Mouse (Mus musculus): ENCODE results near the gene Rsph10b. TPM values are rescaled to one million over a fixed set of nuclear protein-coding genes. Genes with fewer than 3 reads are reported as not detected.

The Rsph10b gene
- polyA plus RNA-seq, 1 experiment from 2014 or later, result 1.9 TPM

DNA sequence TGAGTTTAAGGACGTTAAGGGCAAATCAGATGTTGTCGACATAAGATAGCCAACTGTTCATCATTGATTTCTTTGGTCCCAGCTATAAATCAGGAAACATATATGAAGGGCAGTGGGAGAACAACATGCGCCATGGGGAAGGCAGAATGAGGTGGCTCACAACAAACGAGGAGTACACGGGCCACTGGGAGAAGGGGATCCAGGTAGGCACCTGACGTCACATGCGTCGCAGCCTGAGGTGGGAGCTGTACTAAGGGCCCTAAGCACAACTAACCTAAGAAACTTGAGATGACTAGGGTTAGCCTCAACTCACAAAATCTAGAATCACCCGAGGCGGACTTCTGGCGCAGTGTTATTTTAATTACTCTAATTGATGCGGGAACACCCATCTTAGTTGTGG lies 15.5 kb downstream of the Rsph10b start:
- no peak for ATAC-seq (ENCODE audit: low FRiP score, low read depth)
- WGBS, result 90% methylated on average over 12 of the region's 12 CpGs

DNA sequence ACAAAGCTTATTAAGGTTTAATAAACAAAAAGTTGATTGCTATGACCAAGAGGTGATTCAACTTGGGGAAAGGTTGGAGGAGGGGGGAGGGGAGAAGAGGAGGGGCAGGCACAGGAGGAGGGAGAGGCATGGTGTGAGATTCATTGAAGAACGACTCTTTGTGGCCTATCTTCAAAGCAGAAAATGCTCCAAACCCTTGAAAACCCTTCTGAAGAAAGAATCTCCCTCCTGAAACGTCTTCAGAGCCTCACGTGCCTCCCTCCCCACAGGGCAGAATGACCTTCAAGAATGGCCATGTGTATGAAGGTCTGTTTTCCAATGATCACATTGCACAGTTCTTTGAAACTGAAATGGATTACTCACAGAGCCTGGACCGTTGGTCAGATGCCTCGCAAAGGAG lies 17.2 kb downstream of the Rsph10b start:
- H3K9me3 ChIP-seq, result peaks cover under 1% of the 10 kb centered on the region; the same call in 1 of the 2 replicates
- no peaks in the 10 kb centered on the region for H3K27me3 ChIP-seq (replicated peaks)
- H3K4me1 ChIP-seq, result no peaks in the 10 kb centered on the region
- H3K4me3 ChIP-seq, result no peak overlapping the region
- H3K9ac ChIP-seq, result no peak overlapping the region
- ATAC-seq (ENCODE audit: low FRiP score, low read depth), result no peak
- no peak overlapping the region for H3K4me2 ChIP-seq (replicated peaks)
- WGBS, result 42% methylated on average over 5 of the region's 5 CpGs
- H3K36me3 ChIP-seq, result no peaks in the 10 kb centered on the region
- no peak overlapping the region for H3K27ac ChIP-seq

More for the DNA sequence above, 15.5 kb downstream of the Rsph10b start:
- no peaks in the 10 kb centered on the region for H3K27me3 ChIP-seq (replicated peaks)
- H3K4me2 ChIP-seq (replicated peaks), result no peak overlapping the region
- no peak overlapping the region for H3K9ac ChIP-seq
- no peak overlapping the region for H3K4me3 ChIP-seq
- H3K36me3 ChIP-seq, result no peaks in the 10 kb centered on the region
- no peaks in the 10 kb centered on the region for H3K4me1 ChIP-seq
- H3K27ac ChIP-seq, result no peak overlapping the region
- H3K9me3 ChIP-seq, result peaks cover 3% of the 10 kb centered on the region; the same call in 1 of the 2 replicates

GRCm38 (mm10) chr5:143957101-143957500 lies 24.3 kb downstream of the Rsph10b start:
- no peak overlapping the region for H3K27ac ChIP-seq
- no peak overlapping the region for H3K4me2 ChIP-seq (replicated peaks)
- no peaks in the 10 kb centered on the region for H3K4me1 ChIP-seq
- no peak overlapping the region for H3K4me3 ChIP-seq
- no peaks in the 10 kb centered on the region for H3K36me3 ChIP-seq
- H3K9me3 ChIP-seq, result no peaks in the 10 kb centered on the region
- WGBS, result 93% methylated on average over 6 of the region's 6 CpGs
- ATAC-seq (ENCODE audit: low FRiP score, low read depth), result no peak
- H3K27me3 ChIP-seq (replicated peaks), result no peaks in the 10 kb centered on the region
- H3K9ac ChIP-seq, result no peak overlapping the region

DNA sequence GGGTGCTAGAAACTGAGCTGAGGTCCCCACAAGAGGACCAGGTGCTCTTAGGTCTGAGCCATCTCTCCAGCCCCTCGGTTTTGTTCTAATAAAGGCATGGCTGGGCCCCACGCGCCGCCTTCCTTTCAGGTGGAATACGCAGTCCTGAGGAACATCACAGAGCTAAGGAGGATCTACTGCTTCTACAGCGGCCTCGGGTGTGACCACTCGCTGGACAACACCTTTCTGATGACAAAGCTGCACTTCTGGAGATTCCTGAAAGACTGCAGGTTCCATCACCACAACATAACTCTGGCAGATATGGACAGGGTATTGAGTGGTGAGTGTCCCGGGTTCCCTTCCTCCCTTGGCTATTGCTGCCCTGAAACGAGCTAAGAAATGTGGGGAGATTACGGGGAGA lies 26.7 kb downstream of the Rsph10b start:
- no peak overlapping the region for H3K4me2 ChIP-seq (replicated peaks)
- no peaks in the 10 kb centered on the region for H3K27me3 ChIP-seq (replicated peaks)
- H3K9me3 ChIP-seq, result no peaks in the 10 kb centered on the region
- no peak overlapping the region for H3K9ac ChIP-seq
- 92% methylated on average over 11 of the region's 11 CpGs for WGBS
- H3K4me3 ChIP-seq, result no peak overlapping the region
- no peaks in the 10 kb centered on the region for H3K4me1 ChIP-seq
- no peaks in the 10 kb centered on the region for H3K36me3 ChIP-seq
- no peak overlapping the region for H3K27ac ChIP-seq
- no peak for ATAC-seq (ENCODE audit: low FRiP score, low read depth)

GRCm38 (mm10) chr5:143961176-143961575 lies 28.3 kb downstream of the Rsph10b start:
- Histone ChIP-seq H3K4me3 (no peak overlapping the region), H3K27ac (no peak overlapping the region), H3K4me1 (no peaks in the 10 kb centered on the region), H3K36me3 (no peaks in the 10 kb centered on the region), H3K27me3 (replicated peaks) (no peaks in the 10 kb centered on the region), H3K9ac (no peak overlapping the region), H3K4me2 (replicated peaks) (no peak overlapping the region), H3K9me3 (no peaks in the 10 kb centered on the region)
- no peak for ATAC-seq (ENCODE audit: low FRiP score, low read depth)
- WGBS, result 88% methylated on average over 8 of the region's 8 CpGs

DNA sequence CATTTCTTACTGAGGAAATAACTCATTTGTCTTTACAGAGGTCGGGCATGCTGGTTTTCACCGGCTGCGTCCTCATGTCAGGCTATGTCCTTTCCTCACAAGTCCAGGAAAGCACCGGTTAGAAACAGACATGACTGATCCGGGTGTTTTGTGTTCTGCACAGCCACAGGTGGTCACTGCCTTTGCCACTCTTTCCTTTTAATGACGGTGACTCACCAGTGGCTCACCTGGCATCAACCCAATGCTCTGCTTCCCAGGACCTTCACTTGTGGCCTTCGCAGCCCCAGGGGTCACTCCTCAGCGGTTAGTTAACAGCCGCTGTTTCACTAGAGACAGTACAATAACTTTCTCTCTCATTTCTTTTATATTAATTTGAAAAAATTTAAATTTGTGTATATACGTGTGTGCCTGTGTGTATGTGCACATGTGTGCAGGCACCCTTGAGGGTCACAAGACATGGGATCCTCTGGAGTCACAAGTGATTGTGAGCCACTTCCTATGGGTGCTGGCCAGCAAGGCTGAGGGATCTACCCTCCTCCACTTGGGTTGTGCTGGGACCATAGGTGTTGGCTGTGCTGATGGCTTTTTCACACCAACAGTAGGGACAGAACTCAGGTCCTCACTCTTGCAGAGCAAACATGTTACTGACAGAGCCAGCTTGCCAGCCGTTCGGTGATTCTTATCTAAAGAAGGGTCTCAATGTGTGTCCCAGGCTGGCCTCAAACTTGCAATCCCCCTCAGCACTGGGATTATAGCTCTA lies 32.9 kb downstream of the Rsph10b start:
- no peaks in the 10 kb centered on the region for H3K36me3 ChIP-seq
- no peaks in the 10 kb centered on the region for H3K4me1 ChIP-seq
- no peak for ATAC-seq (ENCODE audit: low FRiP score, low read depth)
- no peak overlapping the region for H3K4me2 ChIP-seq (replicated peaks)
- no peaks in the 10 kb centered on the region for H3K9me3 ChIP-seq
- WGBS, result 89% methylated on average over 12 of the region's 12 CpGs
- no peaks in the 10 kb centered on the region for H3K27me3 ChIP-seq (replicated peaks)
- H3K4me3 ChIP-seq, result no peak overlapping the region
- H3K9ac ChIP-seq, result no peak overlapping the region
- no peak overlapping the region for H3K27ac ChIP-seq

DNA sequence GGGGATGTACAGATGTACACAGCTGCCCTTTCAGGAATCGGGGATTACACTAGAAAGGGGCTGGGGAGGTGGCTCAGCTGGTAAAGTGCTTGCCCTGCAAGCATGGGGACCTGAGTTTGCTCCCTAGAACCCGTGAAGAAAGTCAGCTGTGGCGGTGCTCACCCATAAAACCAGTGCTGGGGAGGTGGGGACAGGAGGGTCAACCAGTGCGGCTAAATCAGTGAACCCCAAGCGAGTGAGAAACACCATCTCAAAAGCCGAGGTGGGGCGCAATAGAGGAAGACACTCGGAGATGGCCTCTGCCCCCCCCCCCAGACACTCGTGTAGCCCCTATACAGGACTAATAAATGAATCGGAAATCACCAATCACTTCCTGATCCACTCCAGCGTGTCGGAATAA lies 33.8 kb downstream of the Rsph10b start:
- H3K4me2 ChIP-seq (replicated peaks), result no peak overlapping the region
- no peaks in the 10 kb centered on the region for H3K36me3 ChIP-seq
- no peaks in the 10 kb centered on the region for H3K27me3 ChIP-seq (replicated peaks)
- H3K4me3 ChIP-seq, result no peak overlapping the region
- 86% methylated on average over 12 of the region's 12 CpGs for WGBS
- no peak overlapping the region for H3K9ac ChIP-seq
- H3K27ac ChIP-seq, result no peak overlapping the region
- no peaks in the 10 kb centered on the region for H3K4me1 ChIP-seq
- no peaks in the 10 kb centered on the region for H3K9me3 ChIP-seq
- ATAC-seq (ENCODE audit: low FRiP score, low read depth), result no peak

DNA sequence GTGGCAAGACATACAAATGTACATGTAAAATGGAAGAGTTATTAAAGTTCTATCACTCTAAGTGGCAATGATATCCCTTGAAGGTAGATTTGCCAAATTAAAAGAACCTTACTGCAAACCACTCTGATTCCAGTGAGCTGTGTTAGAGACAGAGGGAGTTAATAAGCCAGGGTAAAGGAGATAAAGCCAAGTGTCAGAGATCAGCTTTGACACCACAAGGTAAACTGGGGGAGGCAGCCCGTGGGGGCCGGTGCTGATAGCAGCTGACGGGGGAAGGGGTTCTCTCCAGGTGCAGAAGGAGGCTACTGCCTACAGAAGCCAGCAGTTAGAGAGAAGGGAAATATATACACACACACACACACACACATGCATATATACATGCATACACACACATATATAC lies 39.8 kb downstream of the Rsph10b start:
- ATAC-seq (ENCODE audit: low FRiP score, low read depth), result no peak
- Histone ChIP-seq H3K27me3 (replicated peaks) (no peaks in the 10 kb centered on the region), H3K4me3 (no peak overlapping the region), H3K4me1 (no peaks in the 10 kb centered on the region), H3K4me2 (replicated peaks) (no peak overlapping the region), H3K9me3 (no peaks in the 10 kb centered on the region), H3K9ac (no peak overlapping the region), H3K27ac (no peak overlapping the region), H3K36me3 (no peaks in the 10 kb centered on the region)
- 67% methylated on average over 3 of the region's 3 CpGs for WGBS

DNA sequence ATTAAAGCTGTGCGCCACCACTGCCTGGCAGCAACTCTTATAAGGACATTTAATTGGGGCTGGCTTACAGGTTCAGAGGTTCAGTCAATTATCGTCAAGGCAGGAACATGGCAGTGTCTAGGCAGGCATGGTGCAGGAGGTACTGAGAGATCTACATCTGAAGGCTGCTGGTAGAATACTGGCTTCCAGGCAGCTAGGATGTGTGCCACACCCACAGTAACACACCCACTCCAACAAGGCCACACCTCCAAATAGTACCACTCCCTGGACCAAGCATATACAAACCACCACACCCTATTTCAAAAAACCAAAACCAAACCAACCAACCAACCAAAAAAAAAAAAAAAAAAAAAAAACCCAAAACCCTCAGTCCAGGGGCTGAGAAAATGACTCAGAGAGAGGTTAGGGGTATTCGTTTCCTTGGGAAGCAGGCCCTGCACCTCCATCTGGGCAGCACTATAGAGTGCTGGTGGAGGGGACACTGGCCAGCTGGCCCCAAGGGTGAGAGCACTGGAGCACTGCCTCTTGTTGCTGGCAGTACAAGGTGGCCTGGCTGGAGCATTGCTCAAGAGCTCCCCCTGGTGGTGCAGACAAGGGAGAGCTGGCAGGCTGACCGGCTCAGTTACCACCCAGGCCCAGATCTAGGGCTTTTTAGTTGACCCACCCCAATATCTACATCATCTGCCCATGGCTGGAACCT lies 42.2 kb downstream of the Rsph10b start:
- H3K9ac ChIP-seq, result no peak overlapping the region
- H3K27me3 ChIP-seq (replicated peaks), result no peaks in the 10 kb centered on the region
- H3K4me1 ChIP-seq, result no peaks in the 10 kb centered on the region
- 52% methylated on average over 4 of the region's 4 CpGs for WGBS
- no peak for ATAC-seq (ENCODE audit: low FRiP score, low read depth)
- H3K4me2 ChIP-seq (replicated peaks), result no peak overlapping the region
- H3K27ac ChIP-seq, result no peak overlapping the region
- H3K36me3 ChIP-seq, result no peaks in the 10 kb centered on the region
- H3K9me3 ChIP-seq, result no peaks in the 10 kb centered on the region
- no peak overlapping the region for H3K4me3 ChIP-seq

DNA sequence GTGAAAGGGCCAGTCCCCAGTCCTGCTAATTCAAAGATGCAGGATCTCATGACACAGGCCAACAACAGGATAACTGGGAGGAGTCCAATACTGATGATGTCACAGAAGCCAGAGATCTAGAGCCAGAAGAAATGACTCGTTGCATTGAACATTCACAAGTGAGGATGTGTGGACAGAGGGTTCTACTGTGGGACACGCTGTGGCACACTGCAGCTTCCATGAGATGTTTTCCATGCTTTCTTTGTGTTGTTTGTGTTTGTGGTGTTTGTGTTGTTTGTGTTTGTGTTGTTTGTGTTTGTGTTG lies 42.7 kb downstream of the Rsph10b start:
- Histone ChIP-seq H3K9ac (no peak overlapping the region), H3K36me3 (no peaks in the 10 kb centered on the region), H3K9me3 (no peaks in the 10 kb centered on the region), H3K27me3 (replicated peaks) (no peaks in the 10 kb centered on the region), H3K27ac (no peak overlapping the region), H3K4me1 (peaks cover 2% of the 10 kb centered on the region; the same call in 1 of the 2 replicates), H3K4me3 (no peak overlapping the region), H3K4me2 (replicated peaks) (no peak overlapping the region)
- no peak for ATAC-seq (ENCODE audit: low FRiP score, low read depth)
- 85% methylated on average over 2 of the region's 2 CpGs for WGBS

DNA sequence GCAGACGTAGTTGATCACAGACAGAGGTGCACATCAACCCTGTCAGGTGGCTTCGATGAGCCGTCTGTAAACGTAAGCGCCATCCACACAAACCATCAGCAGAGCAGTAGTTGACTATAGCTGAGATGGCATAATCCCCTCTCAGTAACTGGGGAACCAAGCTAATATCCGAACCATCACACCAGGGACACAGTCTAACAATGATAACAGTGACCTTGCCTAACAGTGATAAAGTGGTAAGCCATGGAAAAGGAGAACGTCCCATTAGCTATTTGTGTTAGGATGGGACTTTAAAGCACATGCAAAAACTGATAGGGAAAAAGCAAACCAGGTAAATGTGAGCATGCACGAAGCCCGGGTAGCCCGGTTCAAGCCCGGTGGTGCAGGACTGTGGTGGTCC lies 43.4 kb downstream of the Rsph10b start:
- Histone ChIP-seq H3K9me3 (no peaks in the 10 kb centered on the region), H3K27me3 (replicated peaks) (no peaks in the 10 kb centered on the region), H3K27ac (no peak overlapping the region), H3K4me1 (peaks cover 7% of the 10 kb centered on the region), H3K36me3 (no peaks in the 10 kb centered on the region), H3K4me2 (replicated peaks) (no peak overlapping the region), H3K9ac (no peak overlapping the region), H3K4me3 (no peak overlapping the region)
- no peak for ATAC-seq (ENCODE audit: low FRiP score, low read depth)
- 89% methylated on average over 11 of the region's 11 CpGs for WGBS

GRCm38 (mm10) chr5:143976726-143977431 lies 44.0 kb downstream of the Rsph10b start:
- Histone ChIP-seq H3K27ac (no peak overlapping the region), H3K4me3 (no peak overlapping the region), H3K4me2 (replicated peaks) (no peak overlapping the region), H3K9ac (no peak overlapping the region), H3K9me3 (no peaks in the 10 kb centered on the region), H3K27me3 (replicated peaks) (no peaks in the 10 kb centered on the region), H3K4me1 (peaks cover 7% of the 10 kb centered on the region), H3K36me3 (no peaks in the 10 kb centered on the region)
- ATAC-seq (ENCODE audit: low FRiP score, low read depth), result no peak
- WGBS, result 80% methylated on average over 16 of the region's 16 CpGs

Data from neural tube, embryonic 12.5 days (tissue).